Mouse (Mus musculus) spleen, adult 18-20 months (tissue): Measurements from ENCODE around the gene Pou2f3.
"Not testable (repeated sequence)": the region's sequence is repeated elsewhere in the genome, so short reads cannot be mapped to it uniquely, and the experiment has no call there.

ENCODE experiments used
- DNase-seq, 2 experiments: peaks; one replicate each; pipeline ENCODE4 v3.0.0; 2022; ENCODE audit warnings: mixed read lengths in 2 of 2

Pou2f3 gene

DNA sequence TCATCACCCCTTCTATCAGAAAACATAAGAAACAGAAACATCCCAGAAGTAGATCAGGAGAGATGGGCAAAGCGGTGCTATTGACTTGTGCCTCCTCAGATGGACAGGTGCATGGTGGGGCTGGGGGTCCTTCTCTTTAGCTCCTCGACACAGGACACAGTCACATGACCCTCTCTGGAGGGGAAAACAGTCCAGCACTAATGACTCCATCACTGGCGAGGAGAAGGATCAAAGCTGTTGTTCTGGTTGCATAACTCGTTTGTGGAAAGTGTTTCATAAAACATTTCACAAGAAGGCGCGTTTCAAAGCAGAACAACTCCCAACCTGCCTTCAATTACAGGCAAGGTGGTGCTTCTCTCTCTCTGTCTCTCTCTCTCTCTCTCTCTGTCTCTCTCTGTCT lies 58.4 kb downstream of the Pou2f3 start:
- DNase-seq, result no peak

GRCm38 (mm10) chr9:43150957-43151356 lies 59.2 kb downstream of the Pou2f3 start:
- DNase-seq, result no peak

DNA sequence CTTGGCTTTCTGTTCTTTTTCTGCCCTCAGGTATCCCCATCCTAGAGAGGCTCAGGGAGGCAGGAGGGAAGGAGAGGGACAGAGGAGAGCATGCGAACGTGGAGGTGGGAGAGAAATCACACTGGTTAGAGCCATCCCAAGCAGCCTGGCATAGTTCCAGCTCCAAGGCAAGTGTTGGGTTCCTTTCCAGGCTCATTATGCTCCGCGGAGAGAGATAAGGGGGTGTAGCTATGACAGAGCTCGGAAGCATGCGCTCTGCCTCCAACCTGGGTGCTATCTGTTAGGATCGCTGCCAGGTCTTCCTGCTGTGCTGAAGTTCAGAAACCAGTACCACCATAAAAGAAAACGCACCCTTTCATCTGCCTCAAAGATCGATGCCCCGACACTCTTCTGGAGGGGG lies 60.1 kb downstream of the Pou2f3 start:
- DNase-seq, result no peak

DNA sequence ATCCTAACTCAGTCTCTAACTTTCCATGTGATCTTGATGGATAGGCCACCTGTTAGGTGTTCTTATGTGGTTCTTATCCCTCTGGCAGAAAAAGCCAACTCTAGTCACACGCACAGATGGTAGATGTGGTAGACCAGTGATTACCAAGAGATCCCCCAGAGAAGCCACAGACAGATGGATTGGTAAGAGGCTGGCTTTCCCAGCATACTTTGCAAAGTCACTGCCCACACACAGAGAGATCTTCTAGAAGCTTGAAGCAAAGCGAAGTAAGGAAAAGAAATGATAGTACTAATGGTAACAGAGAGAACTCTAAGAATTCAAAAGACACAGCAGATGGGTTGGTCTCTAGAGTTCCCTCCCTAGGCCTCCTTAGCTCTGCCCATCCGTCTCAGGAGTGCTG lies 60.7 kb downstream of the Pou2f3 start:
- no peak for DNase-seq

DNA sequence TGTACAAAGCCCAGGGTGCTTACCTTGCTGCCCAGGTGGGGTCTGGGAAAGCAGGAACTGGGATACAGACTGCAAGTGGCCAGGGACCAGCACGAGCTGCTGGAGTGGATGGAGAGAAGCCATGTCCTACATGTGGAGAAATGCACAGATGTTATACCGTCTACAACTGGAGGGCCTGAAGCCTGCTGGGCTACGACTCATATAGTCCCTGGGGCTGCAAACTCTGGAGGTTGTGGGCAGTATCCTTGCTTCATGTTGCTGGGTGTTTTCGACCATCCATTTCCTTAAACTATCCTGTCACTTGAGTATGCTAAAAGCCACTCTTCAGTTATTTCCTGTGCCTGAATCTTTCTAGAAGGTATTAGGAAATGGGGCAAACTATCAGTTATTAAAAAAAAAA lies 65.0 kb downstream of the Pou2f3 start:
- DNase-seq, result no peak

DNA sequence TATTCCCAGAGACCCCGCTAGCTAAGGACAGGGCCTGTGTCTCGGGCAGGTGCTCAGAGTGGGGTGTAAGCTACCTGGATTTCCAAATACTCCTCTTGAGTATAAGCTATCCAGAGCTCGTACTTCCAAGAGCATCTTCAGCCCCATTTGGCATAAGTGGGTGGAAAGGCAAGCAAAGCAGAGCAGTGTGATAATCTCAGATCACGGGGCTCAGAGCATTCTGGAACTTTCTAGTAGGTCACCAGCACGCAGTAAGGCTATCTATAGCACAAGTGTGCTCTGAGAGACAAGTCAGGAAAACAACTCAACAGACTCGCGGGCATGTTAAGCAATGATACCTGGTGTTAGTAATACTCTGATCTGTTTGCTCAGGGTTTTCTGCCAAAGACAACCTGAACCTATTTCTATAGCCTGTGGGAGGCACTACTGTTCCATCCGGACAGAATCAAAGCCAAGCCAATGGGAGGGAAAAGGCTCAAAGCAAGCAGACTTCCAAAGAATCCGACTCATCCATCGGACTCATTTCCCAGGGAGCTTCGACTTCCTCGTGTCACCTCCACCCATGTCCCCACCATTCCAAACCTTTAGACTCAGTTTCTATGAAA lies 65.9 kb downstream of the Pou2f3 start:
- DNase-seq, result no peak

GRCm38 (mm10) chr9:43141839-43142238 lies 68.3 kb downstream of the Pou2f3 start:
- DNase-seq, result peak in 1 of 2 experiments; percentile 46

- DNase-seq, result no peak
Measured at GRCm38 (mm10) chr9:43133525-43133924, 76.6 kb downstream of the Pou2f3 start.

DNA sequence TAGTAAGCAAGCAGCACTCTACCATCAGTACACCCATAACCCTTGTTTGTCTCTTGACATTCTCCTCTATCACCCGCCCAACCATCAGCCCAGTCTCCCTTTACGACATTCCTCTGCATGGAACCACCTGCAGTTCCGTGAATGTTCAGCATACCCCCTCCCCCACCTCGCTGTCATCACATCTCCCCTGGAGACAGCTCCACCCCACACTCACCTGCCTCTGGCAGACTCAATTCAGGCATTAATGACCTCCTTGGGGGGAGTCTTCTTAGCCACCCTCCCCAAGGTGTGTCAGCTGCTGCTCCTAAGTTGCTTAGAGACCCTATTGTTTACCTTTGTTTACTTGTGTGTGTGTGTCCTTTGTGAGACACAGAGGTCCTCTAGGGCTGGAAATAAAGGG lies 77.8 kb downstream of the Pou2f3 start:
- no peak for DNase-seq

- no peak for DNase-seq
Measured at GRCm38 (mm10) chr9:43131940-43132339, 78.2 kb downstream of the Pou2f3 start.

DNA sequence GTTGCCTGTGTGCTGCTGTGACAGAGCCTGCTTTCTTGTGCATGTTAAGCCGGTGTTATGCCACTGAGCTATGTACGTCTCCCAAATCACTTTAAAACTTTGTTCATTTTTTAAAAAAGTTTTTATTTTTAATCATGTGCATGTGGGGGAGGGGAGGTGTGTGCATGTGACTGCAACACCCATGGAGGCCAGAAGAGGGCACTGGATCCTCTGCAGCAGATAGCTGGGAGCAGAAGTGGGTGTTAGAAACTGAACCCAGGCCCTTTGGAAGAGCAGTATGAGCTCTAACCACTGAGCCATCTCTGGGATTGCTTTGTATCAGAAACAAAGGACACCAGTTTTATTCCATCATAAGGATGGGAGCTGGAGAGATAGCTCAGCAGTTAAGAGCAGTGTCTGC lies 79.5 kb downstream of the Pou2f3 start:
- no peak for DNase-seq

DNA sequence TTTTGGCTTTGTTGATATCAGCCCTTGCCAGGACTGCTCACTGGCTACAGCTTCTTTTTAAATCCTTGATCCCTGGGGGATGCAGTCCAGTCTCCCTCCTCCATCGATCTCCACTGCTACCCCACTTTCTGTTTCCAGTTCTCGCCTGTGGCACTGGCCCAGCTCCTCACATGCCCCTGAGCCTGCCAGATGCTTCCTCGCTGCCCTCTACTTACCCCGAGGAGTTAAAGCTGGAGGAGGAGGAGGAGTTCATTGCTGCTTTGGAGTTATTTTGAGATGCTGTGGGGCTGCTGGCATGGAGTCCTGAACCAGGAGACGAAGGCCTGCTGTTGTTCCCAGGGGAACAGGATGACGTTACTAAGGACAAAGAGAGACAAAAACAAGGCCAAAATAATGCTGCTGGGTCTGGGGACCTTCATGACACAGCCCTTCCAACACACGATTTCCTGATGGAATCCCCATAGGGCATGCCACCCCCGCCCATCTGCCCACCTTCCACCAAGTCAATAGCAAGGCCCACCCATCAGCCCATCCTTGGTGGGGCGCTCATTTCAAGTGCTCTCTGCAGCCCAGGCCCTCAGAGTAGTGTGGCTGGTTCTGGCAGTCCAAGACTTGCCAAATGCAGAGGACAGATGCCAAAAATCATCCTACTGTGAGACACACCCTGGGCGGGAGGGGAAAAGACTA lies 82.9 kb downstream of the Pou2f3 start:
- no peak for DNase-seq

GRCm38 (mm10) chr9:43122379-43122778 lies 87.8 kb downstream of the Pou2f3 start:
- no peak for DNase-seq

- DNase-seq, result not testable (repeated sequence)
Measured at GRCm38 (mm10) chr9:43121948-43122347, 88.2 kb downstream of the Pou2f3 start.

GRCm38 (mm10) chr9:43116997-43117336 lies 93.2 kb downstream of the Pou2f3 start:
- DNase-seq, result no peak

DNA sequence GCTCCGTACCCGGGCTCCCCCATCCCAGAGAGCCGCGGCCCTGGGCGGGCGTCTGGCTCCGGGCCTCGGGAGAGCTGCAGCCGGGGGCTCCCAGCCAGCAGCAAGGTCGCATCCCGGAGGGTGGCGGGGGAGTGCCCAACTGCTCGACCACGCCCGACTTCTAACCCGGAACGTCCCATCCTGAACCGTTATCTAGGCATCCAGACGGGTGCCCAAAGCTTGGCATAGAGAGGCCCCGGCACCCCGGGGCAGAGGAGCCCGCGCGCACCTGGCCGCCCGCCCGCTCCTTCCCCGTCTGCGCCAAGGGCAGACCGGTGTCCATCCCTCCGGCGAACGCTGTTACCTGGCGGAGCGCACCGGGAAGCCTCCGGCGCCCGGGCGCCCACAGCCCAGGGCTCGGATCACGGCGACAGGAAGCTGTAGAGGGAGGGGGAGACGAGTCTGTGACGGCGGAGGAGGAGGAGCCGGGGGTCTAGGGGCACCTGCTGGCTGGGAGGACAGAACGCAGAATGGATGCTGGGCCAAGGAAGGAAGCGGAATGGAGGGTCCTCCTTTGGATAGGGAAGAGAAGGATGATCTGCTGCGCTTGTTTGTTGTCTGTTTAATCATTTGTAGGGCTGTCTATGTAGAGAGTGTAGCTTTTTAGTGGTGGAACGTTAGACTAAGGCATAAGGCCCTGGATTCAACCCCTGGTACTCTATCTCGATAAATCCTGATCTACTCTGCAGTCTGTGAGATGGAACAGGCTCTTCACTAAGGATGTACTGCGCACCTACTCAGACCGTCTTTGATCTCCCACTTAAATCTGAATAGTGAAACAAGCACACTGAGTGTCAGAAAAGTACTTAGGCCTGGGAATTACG lies 93.8 kb downstream of the Pou2f3 start, which contains the start of gene Tmem136:
Gene Tmem136, minus strand, starts transcription at position 437 of the 863 bp plus-strand sequence.
- DNase-seq, result no peak

GRCm38 (mm10) chr9:43115431-43116133 lies 94.6 kb downstream of the Pou2f3 start:
- no peak for DNase-seq

DNA sequence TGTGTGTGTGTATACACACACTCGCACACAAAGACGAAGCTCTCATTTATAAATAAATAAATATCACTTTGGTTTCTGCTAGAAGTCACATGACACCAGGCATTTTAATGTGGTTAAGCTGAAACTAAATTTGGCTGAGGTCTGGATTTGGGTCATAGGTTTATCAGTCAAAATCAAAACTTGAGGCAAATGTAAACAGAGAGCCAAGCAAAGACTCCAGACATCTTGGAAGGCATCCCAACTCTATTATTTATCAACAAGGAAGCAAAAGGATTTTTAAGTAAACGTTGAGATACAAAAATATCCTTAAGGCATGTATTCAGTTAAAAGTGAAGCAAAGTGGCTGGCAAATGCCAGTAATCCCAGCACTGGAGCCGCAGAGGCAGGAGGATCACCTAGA lies 95.3 kb downstream of the Pou2f3 start:
- no peak for DNase-seq

- DNase-seq, result no peak
Measured at GRCm38 (mm10) chr9:43110286-43110980, 99.7 kb downstream of the Pou2f3 start.

DNA sequence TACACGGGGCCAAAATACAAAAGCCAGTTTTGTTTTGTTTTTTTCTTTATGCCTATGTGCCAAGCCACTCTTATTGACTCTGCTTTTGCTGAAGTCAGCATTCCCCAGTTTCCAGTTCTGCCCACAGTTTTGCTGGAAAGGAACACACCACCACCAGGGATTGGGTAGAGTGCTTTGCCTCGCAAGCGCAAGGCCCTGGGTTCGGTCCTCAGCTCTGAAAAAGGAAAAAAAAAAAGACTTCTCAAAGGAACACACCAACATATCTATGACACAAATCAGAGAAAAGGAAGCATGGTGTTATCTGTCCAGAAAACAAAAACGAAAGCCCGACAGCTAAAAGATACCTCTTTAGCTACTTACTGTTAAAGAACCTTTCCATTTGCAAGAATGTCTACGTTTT lies 101.0 kb downstream of the Pou2f3 start:
- no peak for DNase-seq

DNA sequence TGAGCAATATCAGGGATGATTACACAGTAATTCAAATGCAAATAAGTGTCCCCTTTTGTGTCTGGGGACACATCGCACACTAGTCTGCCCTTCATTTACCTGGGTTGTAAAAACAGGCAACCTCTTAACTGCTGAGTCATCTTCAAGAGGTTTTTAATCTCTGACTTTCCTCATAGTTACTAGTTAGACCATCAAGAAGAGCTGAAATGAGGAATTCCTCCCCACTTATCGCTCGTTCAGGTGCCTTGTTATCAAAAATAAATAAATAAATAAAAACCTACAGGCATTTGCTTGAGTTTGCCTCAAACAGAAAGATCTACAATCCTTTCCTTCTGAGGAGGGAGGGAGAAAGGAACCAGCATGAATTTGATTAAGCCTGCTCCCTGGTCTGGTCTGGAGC lies 101.4 kb downstream of the Pou2f3 start:
- no peak for DNase-seq

GRCm38 (mm10) chr9:43108081-43108480 lies 102.1 kb downstream of the Pou2f3 start:
- no peak for DNase-seq

GRCm38 (mm10) chr9:43107555-43107954 lies 102.6 kb downstream of the Pou2f3 start:
- no peak for DNase-seq
